Mouse (Mus musculus): ENCODE data around the gene Ceacam12. TPM values are rescaled to one million over a fixed set of nuclear protein-coding genes. Genes with fewer than 3 reads are reported as not detected.
"Not testable (repeated sequence)": the region's sequence is repeated elsewhere in the genome, so short reads cannot be mapped to it uniquely, and the experiment has no call there.

Ceacam12 gene
- total RNA-seq (2017), result not detected in 2 replicates

- ATAC-seq (replicated peaks in 1 of 2; ENCODE audit: insufficient read depth in 1 of 2, low FRiP score in 2 of 2, low TSS enrichment in 1 of 2, low read depth in 1 of 2, poor library complexity in 2 of 2, severe bottlenecking in 2 of 2), result no peak
Observed at GRCm38 (mm10) chr7:18065629-18066028, at the start of gene Ceacam12. Ceacam12 (plus strand) TSS chr7:18065929.

- ATAC-seq (replicated peaks in 1 of 2; ENCODE audit: insufficient read depth in 1 of 2, low FRiP score in 2 of 2, low TSS enrichment in 1 of 2, low read depth in 1 of 2, poor library complexity in 2 of 2, severe bottlenecking in 2 of 2), result not testable (repeated sequence)
Observed at GRCm38 (mm10) chr7:18073821-18074220, 8.1 kb downstream of the Ceacam12 start.

GRCm38 (mm10) chr7:18100785-18101184, 35.1 kb downstream of the Ceacam12 start:
- ATAC-seq (replicated peaks in 1 of 2; ENCODE audit: insufficient read depth in 1 of 2, low FRiP score in 2 of 2, low TSS enrichment in 1 of 2, low read depth in 1 of 2, poor library complexity in 2 of 2, severe bottlenecking in 2 of 2), result no peak

Other genes with a start within 250 kb of the Ceacam12 start
- not detected in 2 replicates for gene Gm5155, start 194.2 kb upstream of the Ceacam12 start, total RNA-seq (2017)
- gene Ceacam11, start 93.8 kb upstream of the Ceacam12 start, total RNA-seq (2017), result not detected in 2 replicates
- not detected in 2 replicates for gene Ceacam13, start 56.0 kb upstream of the Ceacam12 start, total RNA-seq (2017)
- gene Igfl3, start 110.6 kb downstream of the Ceacam12 start, total RNA-seq (2017), result not detected in 2 replicates
- not detected in 2 replicates for gene Mill1, start 179.4 kb downstream of the Ceacam12 start, total RNA-seq (2017)